Comparison of ENCODE assay signal across 30 mouse cellular contexts in the genomic region with DNA sequence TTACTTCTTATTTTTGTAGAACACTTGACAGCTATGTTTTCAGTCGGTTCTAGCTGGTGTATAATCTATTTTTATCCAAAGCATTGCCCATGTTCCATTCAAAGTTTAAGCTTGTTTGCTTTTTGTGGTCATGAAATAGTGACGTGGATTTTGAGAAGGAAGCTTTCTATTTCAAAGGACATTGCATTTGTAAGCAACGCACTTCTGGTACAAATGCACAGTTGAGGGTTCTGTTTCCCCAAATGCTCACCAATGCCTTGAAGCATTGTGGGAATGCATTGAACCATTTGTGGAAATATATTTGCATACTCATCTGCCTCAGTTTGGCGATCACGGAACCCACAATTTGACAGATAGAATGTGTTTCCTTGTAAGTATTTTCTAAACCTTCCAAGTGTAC. TPM values are rescaled to one million over a fixed set of nuclear protein-coding genes. Genes with fewer than 3 reads are reported as not detected.
DNase-seq lines count a peak whose midpoint lies in the region; ATAC-seq and TF ChIP-seq lines count a peak whose summit lies in the region.
"Had no signal": no experiment of that assay in that cellular context is flagged by ENCODE, and none has a peak within 500 bp of the region (broad histone marks: within the 10 kb centered on the region; RNA-seq: fewer than 3 reads in every experiment).

No protein-coding gene starts in this region.

- H3K36me3 ChIP-seq in kidney, adult 2 months (ENCODE audit: control insufficient read depth, insufficient read depth, low read length): no peaks in the 10 kb centered on the region
- no peaks in the 10 kb centered on the region for H3K36me3 ChIP-seq in kidney, embryonic 14.5 days (ENCODE audit: control insufficient read depth, insufficient read depth, low read length)
- no peaks in the 10 kb centered on the region for H3K36me3 ChIP-seq in liver, embryonic 16.5 days (ENCODE audit: control insufficient read depth, insufficient read depth)
- H3K36me3 ChIP-seq: embryonic facial prominence, embryonic 15.5 days; heart, embryonic 12.5 days; limb, embryonic 15.5 days; midbrain, embryonic 10.5 days; neural tube, embryonic 12.5 days had no signal

- peaks cover 7% of the 10 kb centered on the region for H3K4me1 ChIP-seq in kidney, adult 2 months (ENCODE audit: control insufficient read depth, insufficient read depth, low read length)
- peaks cover 12% of the 10 kb centered on the region for H3K4me1 ChIP-seq in kidney, embryonic 14.5 days (ENCODE audit: control insufficient read depth, insufficient read depth, low read length)
- no peaks in the 10 kb centered on the region; the same call in 1 of the 2 replicates for H3K4me1 ChIP-seq in bone marrow, adult 2 months (ENCODE audit: control insufficient read depth, insufficient read depth, low read length)
- H3K4me1 ChIP-seq in liver, embryonic 16.5 days (ENCODE audit: control insufficient read depth, low read depth, low read length): peaks cover 10% of the 10 kb centered on the region
- H3K4me1 ChIP-seq: neural tube, embryonic 12.5 days had no signal

- no peak overlapping the region for H3K4me3 ChIP-seq in kidney, adult 2 months (ENCODE audit: insufficient read depth, low read depth, low read length)
- no peak overlapping the region for H3K4me3 ChIP-seq in kidney, embryonic 14.5 days (ENCODE audit: low read length)
- peak overlapping the region; percentile 12 for H3K4me3 ChIP-seq in bone marrow, adult 2 months (replicated peaks; ENCODE audit: control insufficient read depth, low read depth, low read length)
- H3K4me3 ChIP-seq in liver, embryonic 16.5 days (ENCODE audit: low read depth, low read length): no peak overlapping the region
- H3K4me3 ChIP-seq: embryonic facial prominence, embryonic 15.5 days; forebrain, embryonic 10.5 days; gastrocnemius, adult 2 months; heart, embryonic 12.5 days; limb, embryonic 15.5 days; midbrain, embryonic 10.5 days; neural tube, embryonic 12.5 days had no signal

- intact Hi-C loops in heart, postnatal 14 days (cut with DNase I): no loop called here

- H3K27me3 ChIP-seq in kidney, adult 2 months (replicated peaks; ENCODE audit: control insufficient read depth, insufficient read depth, low read length): no peaks in the 10 kb centered on the region
- H3K27me3 ChIP-seq in kidney, embryonic 14.5 days (ENCODE audit: control insufficient read depth, insufficient read depth, low read length): no peaks in the 10 kb centered on the region
- H3K27me3 ChIP-seq in liver, embryonic 16.5 days (ENCODE audit: control insufficient read depth, insufficient read depth, low read depth, low read length): no peaks in the 10 kb centered on the region
- H3K27me3 ChIP-seq: embryonic facial prominence, embryonic 15.5 days; heart, embryonic 12.5 days; limb, embryonic 15.5 days; neural tube, embryonic 12.5 days had no signal

- no peak for TF ChIP-seq POLR2A in kidney, adult 2 months (IDR thresholded peaks at IDR 0.05; ENCODE audit: low read depth, low read length)
- no peak for TF ChIP-seq POLR2A in bone marrow, adult 2 months (IDR thresholded peaks at IDR 0.05; ENCODE audit: borderline replicate concordance, control insufficient read depth, low read depth, low read length)

- H3K9ac ChIP-seq in kidney, embryonic 14.5 days (ENCODE audit: low read depth, low read length): no peak overlapping the region
- H3K9ac ChIP-seq in liver, embryonic 16.5 days (ENCODE audit: low read depth, low read length): no peak overlapping the region
- H3K9ac ChIP-seq: embryonic facial prominence, embryonic 15.5 days; heart, embryonic 12.5 days; limb, embryonic 15.5 days; neural tube, embryonic 12.5 days had no signal

- H3K9me3 ChIP-seq in kidney, embryonic 14.5 days (ENCODE audit: control insufficient read depth, low read length): no peaks in the 10 kb centered on the region
- H3K9me3 ChIP-seq in liver, embryonic 16.5 days (replicated peaks; ENCODE audit: control insufficient read depth, low read length): no peaks in the 10 kb centered on the region
- H3K9me3 ChIP-seq: embryonic facial prominence, embryonic 15.5 days; forebrain, embryonic 10.5 days; heart, embryonic 12.5 days; limb, embryonic 15.5 days; midbrain, embryonic 10.5 days; neural tube, embryonic 12.5 days had no signal

- H3K27ac ChIP-seq in kidney, adult 2 months (ENCODE audit: insufficient read depth, low read depth, low read length): peak overlapping the region; percentile 56; the same call in 1 of the 2 replicates
- no peak overlapping the region for H3K27ac ChIP-seq in kidney, embryonic 14.5 days (ENCODE audit: low read depth, low read length)
- no peak overlapping the region for H3K27ac ChIP-seq in bone marrow, adult 2 months (ENCODE audit: control insufficient read depth, insufficient read depth, low read depth, low read length, poor library complexity)
- no peak overlapping the region for H3K27ac ChIP-seq in liver, embryonic 16.5 days (ENCODE audit: low read length)
- H3K27ac ChIP-seq: embryonic facial prominence, embryonic 15.5 days; forebrain, embryonic 10.5 days; gastrocnemius, adult 2 months; limb, embryonic 15.5 days; midbrain, embryonic 10.5 days; neural tube, embryonic 12.5 days had no signal

- WGBS in kidney, adult 2 months: 67% methylated on average over 5 of the region's 5 CpGs
- 83% methylated on average over 5 of the region's 5 CpGs for WGBS in kidney, embryonic 14.5 days
- 2% methylated on average over 5 of the region's 5 CpGs for WGBS in bone marrow, adult 2 months
- WGBS in liver, embryonic 16.5 days (ENCODE audit: insufficient replicate concordance): 29% methylated on average over 5 of the region's 5 CpGs

- ATAC-seq in kidney, embryonic 14.5 days (ENCODE audit: low FRiP score, low TSS enrichment): no peak
- ATAC-seq in liver, embryonic 16.5 days (ENCODE audit: low read depth): no peak
- ATAC-seq: hindbrain, embryonic 16.5 days had no signal

- H3K4me2 ChIP-seq in kidney, embryonic 14.5 days (replicated peaks; ENCODE audit: low read depth, low read length): no peak overlapping the region
- H3K4me2 ChIP-seq in liver, embryonic 16.5 days (ENCODE audit: low read depth, low read length): peak overlapping the region; percentile 26; the same call in 1 of the 2 replicates
- H3K4me2 ChIP-seq: embryonic facial prominence, embryonic 15.5 days; heart, embryonic 12.5 days; limb, embryonic 15.5 days; neural tube, embryonic 12.5 days had no signal

- TF ChIP-seq CTCF in kidney, adult 2 months (conservative IDR thresholded peaks at IDR 0.05; ENCODE audit: insufficient read depth, insufficient read length, low read depth, low read length): no peak
- TF ChIP-seq CTCF in bone marrow, adult 2 months (IDR thresholded peaks at IDR 0.05; ENCODE audit: control insufficient read depth, insufficient read depth, low read length): no peak

- no peak for DNase-seq in kidney, adult 2 months
- peak; percentile 58 for DNase-seq in 416B (ENCODE audit: low read depth)
- no peak for DNase-seq in heart, postnatal 14 days
- no peak for DNase-seq in gastrocnemius, adult 8-10 months (ENCODE audit: low spot score in 2 of 2)
- no peak for DNase-seq in frontal cortex, adult 2 months (ENCODE audit: extremely low spot score in 1 of 2, low spot score in 1 of 2)
- DNase-seq: adrenal gland, postnatal 25 days; cerebellum, adult 18-20 months; cerebellum, postnatal 36 days; gastrocnemius, adult 2 months; right cerebral cortex, adult 18-20 months; thymus, postnatal 25 days had no signal

RNA-seq across cellular contexts. Expression of a gene that starts 3.2 kb away (rescaled TPM):
- 21.7 and 26.1 TPM in 2 replicates for polyA plus RNA-seq in kidney, adult 2 months (2012; rRNA removed)
- polyA plus RNA-seq in kidney, embryonic 14.5 days (2014; fragmentation: Nextera tagmentation; extraction: Ambion mirVana): 83.5 and 91.2 TPM in 2 replicates
- 10.8 and 21.4 TPM in 2 replicates for polyA plus RNA-seq in bone marrow, adult 2 months (2011; ENCODE audit: insufficient read depth, insufficient read length, low replicate concordance, missing spikeins)
- 25.2 and 25.4 TPM in 2 replicates for polyA plus RNA-seq in liver, embryonic 16.5 days (2015; fragmentation: Nextera tagmentation; extraction: Ambion mirVana)
- total RNA-seq in heart, postnatal 14 days (2021): 10 to 100 TPM; 11.7 to 11.8 TPM
- total RNA-seq in gastrocnemius, adult 8-10 months (2022): 1 to 10 TPM in 1 of 4 experiments, under 1 TPM in 3; 0.56 to 1.1 (median 0.81) TPM
- 3.8 and 5.3 TPM in 2 replicates for polyA plus RNA-seq in frontal cortex, adult 2 months (2012; rRNA removed)

RNA-seq across cellular contexts. Expression of a gene that starts 22.7 kb away (rescaled TPM):
- polyA plus RNA-seq in kidney, adult 2 months (2012; rRNA removed): 193 and 201 TPM in 2 replicates
- polyA plus RNA-seq in kidney, embryonic 14.5 days (2014; fragmentation: Nextera tagmentation; extraction: Ambion mirVana): 6.0 and 11.6 TPM in 2 replicates
- polyA plus RNA-seq in bone marrow, adult 2 months (2011; ENCODE audit: insufficient read depth, insufficient read length, low replicate concordance, missing spikeins): 4.5 TPM in 1 of 2 replicates, not detected in the other
- 0.72 and 0.92 TPM in 2 replicates for polyA plus RNA-seq in liver, embryonic 16.5 days (2015; fragmentation: Nextera tagmentation; extraction: Ambion mirVana)
- total RNA-seq in heart, postnatal 14 days (2021): 10 to 100 TPM; 25.2 to 26.8 TPM
- total RNA-seq in gastrocnemius, adult 8-10 months (2022): 1 to 10 TPM in 3 of 4 experiments, under 1 TPM in 1; 0.97 to 1.7 (median 1.4) TPM
- 4.1 and 4.7 TPM in 2 replicates for polyA plus RNA-seq in frontal cortex, adult 2 months (2012; rRNA removed)
- total RNA-seq: granulocyte monocyte progenitor cell, adult 5-6 weeks; monocyte, adult 5-6 weeks had no signal

RNA-seq across cellular contexts. Expression of a gene that starts 56.5 kb away (rescaled TPM):
- polyA plus RNA-seq in kidney, adult 2 months (2012; rRNA removed): not detected in 2 replicates
- not detected in 2 replicates for polyA plus RNA-seq in kidney, embryonic 14.5 days (2014; fragmentation: Nextera tagmentation; extraction: Ambion mirVana)
- polyA plus RNA-seq in bone marrow, adult 2 months (2011; ENCODE audit: insufficient read depth, insufficient read length, low replicate concordance, missing spikeins): not detected in 2 replicates
- not detected in 2 replicates for polyA plus RNA-seq in liver, embryonic 16.5 days (2015; fragmentation: Nextera tagmentation; extraction: Ambion mirVana)
- total RNA-seq in heart, postnatal 14 days (2021): not detected
- total RNA-seq in gastrocnemius, adult 8-10 months (2022): not detected
- not detected in 2 replicates for polyA plus RNA-seq in frontal cortex, adult 2 months (2012; rRNA removed)
- total RNA-seq: adrenal gland, postnatal 25 days; gastrocnemius, adult 2 months; granulocyte monocyte progenitor cell, adult 5-6 weeks; heart, postnatal 25 days; layer of hippocampus, adult 18-20 months; layer of hippocampus, postnatal 25 days; left cerebral cortex, postnatal 14 days; MEL had no signal
- polyA plus RNA-seq: embryonic facial prominence, embryonic 15.5 days; forebrain, embryonic 10.5 days; heart, embryonic 12.5 days; hindbrain, embryonic 16.5 days; kidney, embryonic 16.5 days; limb, embryonic 15.5 days; midbrain, embryonic 10.5 days; neural tube, embryonic 12.5 days had no signal

RNA-seq across cellular contexts. Expression of a gene that starts 60.0 kb away (rescaled TPM):
- polyA plus RNA-seq in kidney, adult 2 months (2012; rRNA removed): not detected in 2 replicates
- polyA plus RNA-seq in kidney, embryonic 14.5 days (2014; fragmentation: Nextera tagmentation; extraction: Ambion mirVana): not detected in 2 replicates
- polyA plus RNA-seq in bone marrow, adult 2 months (2011; ENCODE audit: insufficient read depth, insufficient read length, low replicate concordance, missing spikeins): not detected in 2 replicates
- polyA plus RNA-seq in liver, embryonic 16.5 days (2015; fragmentation: Nextera tagmentation; extraction: Ambion mirVana): not detected in 2 replicates
- not detected for total RNA-seq in heart, postnatal 14 days (2021)
- not detected for total RNA-seq in gastrocnemius, adult 8-10 months (2022)
- not detected in 2 replicates for polyA plus RNA-seq in frontal cortex, adult 2 months (2012; rRNA removed)
- total RNA-seq: adrenal gland, postnatal 25 days; gastrocnemius, adult 2 months; granulocyte monocyte progenitor cell, adult 5-6 weeks; heart, postnatal 25 days; layer of hippocampus, adult 18-20 months; layer of hippocampus, postnatal 25 days; left cerebral cortex, postnatal 14 days; MEL; monocyte, adult 5-6 weeks had no signal
- polyA plus RNA-seq: embryonic facial prominence, embryonic 15.5 days; forebrain, embryonic 10.5 days; heart, embryonic 12.5 days; kidney, embryonic 16.5 days; limb, embryonic 15.5 days; midbrain, embryonic 10.5 days; testis, adult 2 months had no signal

Comparison
In these comparisons a context has a peak if more than half of its experiments do, and no peak if none do; other contexts are left out.
1. RNA of a gene that starts 22.7 kb away (polyA plus RNA-seq): 193 to 201 TPM in kidney, adult 2 months; 6.0 to 11.6 TPM in kidney, embryonic 14.5 days, 4.1 to 4.7 TPM in frontal cortex, adult 2 months, 4.5 TPM in bone marrow, adult 2 months and 0.72 to 0.92 TPM in liver, embryonic 16.5 days; every median in the first group is over 10 times any median in the second.